Mouse (Mus musculus): ENCODE measurements around the gene Ttc26. TPM values are rescaled to one million over a fixed set of nuclear protein-coding genes. Genes with fewer than 3 reads are reported as not detected.
"Not testable (repeated sequence)": the region's sequence is repeated elsewhere in the genome, so short reads cannot be mapped to it uniquely, and the experiment has no call there.

The Ttc26 gene
- total RNA-seq, 2 experiments from 2014 or later = 6.8 to 12.1 TPM

GRCm38 (mm10) chr6:38434055-38435023 lies 53.1 kb downstream of the Ttc26 start:
- intact Hi-C loops (cut with DNase I) = loop anchor here (1.0 to 5.0 kb wide), 2 partner anchors 52 to 99 kb away; partner anchors contain the start of genes Fmc1 and Ttc26
- peak; percentile 70 to 74 for DNase-seq (ENCODE audit: low spot score in 2 of 2)

- intact Hi-C loops (cut with DNase I) = no loop called here
- DNase-seq (ENCODE audit: low spot score in 2 of 2) = no peak
These were observed 62.6 kb downstream of the Ttc26 start for GRCm38 (mm10) chr6:38443842-38444241.

GRCm38 (mm10) chr6:38448295-38448694 lies 67.0 kb downstream of the Ttc26 start:
- no peak for DNase-seq (ENCODE audit: low spot score in 2 of 2)
- intact Hi-C loops (cut with DNase I) = no loop called here

- DNase-seq (ENCODE audit: low spot score in 2 of 2) = no peak
- intact Hi-C loops (cut with DNase I) = no loop called here
These were observed 71.8 kb downstream of the Ttc26 start for GRCm38 (mm10) chr6:38453049-38453448.

GRCm38 (mm10) chr6:38456425-38456824 lies 75.2 kb downstream of the Ttc26 start:
- DNase-seq (ENCODE audit: low spot score in 2 of 2); intact Hi-C loops (cut with DNase I): not testable (repeated sequence)

GRCm38 (mm10) chr6:38458075-38458474 lies 76.8 kb downstream of the Ttc26 start:
- DNase-seq (ENCODE audit: low spot score in 2 of 2) = no peak
- intact Hi-C loops (cut with DNase I) = no loop called here

- no peak for DNase-seq (ENCODE audit: low spot score in 2 of 2)
These were observed 88.3 kb downstream of the Ttc26 start for GRCm38 (mm10) chr6:38469591-38469990.

More at GRCm38 (mm10) chr6:38469591-38469990, 88.3 kb downstream of the Ttc26 start:
- intact Hi-C loops (cut with DNase I) = no loop called here

Other genes with a start within 250 kb of the Ttc26 start
- 10 to 100 TPM; 34.7 to 48.6 TPM for gene D630045J12Rik, start 127.5 kb upstream of the Ttc26 start, total RNA-seq (2021)
- 1 to 10 TPM; 3.2 to 3.9 TPM for gene Zc3hav1l, start 82.2 kb upstream of the Ttc26 start, total RNA-seq (2021)
- gene Zc3hav1, start 26.9 kb upstream of the Ttc26 start, total RNA-seq (2021) = 1 to 10 TPM; 2.1 to 3.3 TPM
- 10 to 100 TPM; 44.3 to 62.6 TPM for gene Ubn2, start 52.5 kb downstream of the Ttc26 start, total RNA-seq (2021)
- gene Fmc1, start 152.0 kb downstream of the Ttc26 start, total RNA-seq (2021) = 10 to 100 TPM; 53.8 to 60.6 TPM
- 100 to 1,000 TPM; 124 to 217 TPM for gene Luc7l2, start 169.9 kb downstream of the Ttc26 start, total RNA-seq (2021)